Mouse (Mus musculus) C2C12 (cell line): ENCODE data around the gene Dennd2a. TPM values are rescaled to one million over a fixed set of nuclear protein-coding genes. Genes with fewer than 3 reads are reported as not detected.

Experiments
- H3K27me3 ChIP-seq: one replicate; pipeline ENCODE4 v1.6.1; 2011; ENCODE audit not compliant: control insufficient read depth, insufficient read depth, insufficient read length
- H3K36me3 ChIP-seq: one replicate; pipeline ENCODE4 v1.6.1; 2011; ENCODE audit not compliant: control insufficient read depth, insufficient read depth
- H3K4me3 ChIP-seq: one replicate; pipeline ENCODE4 v1.5.1; 2011; ENCODE audit warnings: mild to moderate bottlenecking, control low read depth; ENCODE audit not compliant: poor library complexity, insufficient read depth, severe bottlenecking
- H3K79me2 ChIP-seq: one replicate; pipeline ENCODE4 v1.6.1; 2011; ENCODE audit not compliant: control insufficient read depth, insufficient read depth
- H3K79me3 ChIP-seq: one replicate; pipeline ENCODE4 v1.6.1; 2011; ENCODE audit warnings: low read depth, control low read depth
- H3ac ChIP-seq: one replicate; pipeline ENCODE3; 2011; ENCODE audit warnings: low read depth; ENCODE audit not compliant: control insufficient read depth, insufficient read length
- CEBPB ChIP-seq: IDR thresholded peaks from one replicate; pipeline ENCODE4 v1.6.1; 2011; ENCODE audit warnings: low read depth, mild to moderate bottlenecking, control low read depth, moderate library complexity
- CTCF ChIP-seq: IDR thresholded peaks from one replicate; pipeline ENCODE4 v1.5.1; 2011; ENCODE audit not compliant: control insufficient read depth, insufficient read depth, insufficient read length
- FOSL1 ChIP-seq: IDR thresholded peaks from one replicate; pipeline ENCODE4 v1.8.0; 2011; ENCODE audit warnings: mild to moderate bottlenecking, low read length; ENCODE audit not compliant: poor library complexity, insufficient read depth, severe bottlenecking
- MAX ChIP-seq: IDR thresholded peaks from one replicate; pipeline ENCODE4 v1.6.1; 2011; ENCODE audit warnings: mild to moderate bottlenecking, control low read depth
- MYOD1 ChIP-seq: IDR thresholded peaks from one replicate; pipeline ENCODE4 v1.6.1; 2011; ENCODE audit warnings: low read depth; ENCODE audit not compliant: control insufficient read depth, insufficient read length
- MYOG ChIP-seq: IDR thresholded peaks from one replicate; pipeline ENCODE4 v1.6.1; 2011; ENCODE audit not compliant: control insufficient read depth, insufficient read length; ENCODE audit errors: extremely low read depth
- USF1 ChIP-seq: IDR thresholded peaks from one replicate; pipeline ENCODE4 v1.6.1; 2011; ENCODE audit warnings: low read depth, mild to moderate bottlenecking, control low read depth, moderate library complexity
- polyA plus RNA-seq: library from polyadenylated mRNA; unstranded; fragments of >200 nt; fragmentation: generic; extraction: Trizol; gene quantifications from one replicate; pipeline ENCODE4 v1.2.1, GENCODE M21; 2012; ENCODE audit warnings: missing spikeins

The Dennd2a gene
- polyA plus RNA-seq, 1 experiment: 11.5 TPM

- peaks cover 4% of the 10 kb centered on the region for H3K36me3 ChIP-seq
These were observed 65.5 kb downstream of the Dennd2a start for GRCm38 (mm10) chr6:39492161-39492560.

GRCm38 (mm10) chr6:39491203-39491602, 66.5 kb downstream of the Dennd2a start:
- TF ChIP-seq CEBPB (no peak), FOSL1 (no peak), MYOG (no peak), USF1 (no peak), MAX (no peak), CTCF (no peak), MYOD1 (no peak)
- peaks cover 8% of the 10 kb centered on the region for H3K36me3 ChIP-seq

More at GRCm38 (mm10) chr6:39492161-39492560, 65.5 kb downstream of the Dennd2a start:
- Histone ChIP-seq H3ac (no peak overlapping the region), H3K4me3 (no peak overlapping the region), H3K27me3 (no peaks in the 10 kb centered on the region), H3K79me3 (no peaks in the 10 kb centered on the region), H3K79me2 (no peaks in the 10 kb centered on the region)
- TF ChIP-seq MYOG (no peak), CEBPB (no peak), CTCF (no peak), MYOD1 (no peak), MAX (no peak), FOSL1 (no peak), USF1 (no peak)

GRCm38 (mm10) chr6:39488292-39488691, 69.4 kb downstream of the Dennd2a start:
- TF ChIP-seq MAX (no peak), MYOD1 (no peak), CTCF (no peak), USF1 (no peak), FOSL1 (no peak), MYOG (no peak), CEBPB (no peak)
- peaks cover 19% of the 10 kb centered on the region for H3K36me3 ChIP-seq
- no peak overlapping the region for H3K4me3 ChIP-seq

More at GRCm38 (mm10) chr6:39491203-39491602, 66.5 kb downstream of the Dennd2a start:
- Histone ChIP-seq H3K4me3 (no peak overlapping the region), H3ac (no peak overlapping the region), H3K27me3 (no peaks in the 10 kb centered on the region), H3K79me3 (no peaks in the 10 kb centered on the region), H3K79me2 (no peaks in the 10 kb centered on the region)

GRCm38 (mm10) chr6:39483656-39484055, 74.0 kb downstream of the Dennd2a start:
- peaks cover 19% of the 10 kb centered on the region for H3K36me3 ChIP-seq
- H3K79me2 ChIP-seq: no peaks in the 10 kb centered on the region
- no peaks in the 10 kb centered on the region for H3K27me3 ChIP-seq
- TF ChIP-seq FOSL1 (no peak), USF1 (no peak), MAX (no peak)
- H3K4me3 ChIP-seq: no peak overlapping the region
- H3K79me3 ChIP-seq: no peaks in the 10 kb centered on the region
- H3ac ChIP-seq: no peak overlapping the region

More at GRCm38 (mm10) chr6:39488292-39488691, 69.4 kb downstream of the Dennd2a start:
- Histone ChIP-seq H3K79me2 (no peaks in the 10 kb centered on the region), H3ac (no peak overlapping the region), H3K79me3 (no peaks in the 10 kb centered on the region), H3K27me3 (no peaks in the 10 kb centered on the region)

- Histone ChIP-seq H3K4me3 (no peak overlapping the region), H3K27me3 (no peaks in the 10 kb centered on the region), H3K36me3 (peaks cover 3% of the 10 kb centered on the region), H3ac (no peak overlapping the region), H3K79me3 (no peaks in the 10 kb centered on the region), H3K79me2 (no peaks in the 10 kb centered on the region)
- TF ChIP-seq CEBPB: no peak
- TF ChIP-seq MYOG: no peak
- no peak for TF ChIP-seq MYOD1
- no peak for TF ChIP-seq FOSL1
- TF ChIP-seq CTCF: no peak
- no peak for TF ChIP-seq MAX
- no peak for TF ChIP-seq USF1
These were observed 79.0 kb downstream of the Dennd2a start for GRCm38 (mm10) chr6:39478509-39479150.

- Histone ChIP-seq H3ac (no peak overlapping the region), H3K79me2 (no peaks in the 10 kb centered on the region), H3K4me3 (no peak overlapping the region), H3K27me3 (no peaks in the 10 kb centered on the region), H3K79me3 (no peaks in the 10 kb centered on the region), H3K36me3 (no peaks in the 10 kb centered on the region)
- TF ChIP-seq MAX: no peak
- no peak for TF ChIP-seq FOSL1
- no peak for TF ChIP-seq MYOD1
- TF ChIP-seq CTCF: no peak
- no peak for TF ChIP-seq USF1
- TF ChIP-seq MYOG: no peak
- no peak for TF ChIP-seq CEBPB
These were observed 81.0 kb downstream of the Dennd2a start for GRCm38 (mm10) chr6:39476617-39477016.
